ENCODE assay signal across 9 mouse cellular contexts in genomic region chr10:128212148-128212547, GRCm38 (mm10). TPM values are rescaled to one million over a fixed set of nuclear protein-coding genes. Genes with fewer than 3 reads are reported as not detected.
DNase-seq lines count a peak whose midpoint lies in the region; ATAC-seq and TF ChIP-seq lines count a peak whose summit lies in the region.
"Had no signal": no experiment of that assay in that cellular context is flagged by ENCODE, and none has a peak within 500 bp of the region (broad histone marks: within the 10 kb centered on the region; RNA-seq: fewer than 3 reads in every experiment).

No protein-coding gene starts in this region.

- no peak for TF ChIP-seq CTCF in lung, embryonic 14.5 days (IDR thresholded peaks at IDR 0.05; ENCODE audit: low read depth)
- TF ChIP-seq CTCF in embryonic fibroblast, embryonic 13.5 days (IDR thresholded peaks at IDR 0.05; ENCODE audit: borderline replicate concordance, insufficient read depth, low read length) = no peak

- H3K27ac ChIP-seq in lung, embryonic 14.5 days (ENCODE audit: low read depth) = no peak overlapping the region
- H3K27ac ChIP-seq in embryonic fibroblast, embryonic 13.5 days (ENCODE audit: insufficient read depth, low read length) = no peak overlapping the region
- H3K27ac ChIP-seq in limb, embryonic 11.5 days (replicated peaks; ENCODE audit: low read depth, low read length) = no peak overlapping the region
- peak overlapping the region; percentile 51 for H3K27ac ChIP-seq in neural tube, embryonic 15.5 days (replicated peaks)

- no peak for ATAC-seq in lung, embryonic 14.5 days (ENCODE audit: insufficient read depth)
- 0 out of 2 replicates have a peak, but pooled peaks have one; percentile 11 for ATAC-seq in limb, embryonic 11.5 days (ENCODE audit: insufficient number of reproducible peaks, low FRiP score, low TSS enrichment, low read depth)
- no peak for ATAC-seq in neural tube, embryonic 15.5 days (ENCODE audit: low FRiP score)

- WGBS in lung, embryonic 14.5 days = 51% methylated on average over 6 of the region's 6 CpGs
- WGBS in limb, embryonic 11.5 days = 50% methylated on average over 6 of the region's 6 CpGs
- 50% methylated on average over 6 of the region's 6 CpGs for WGBS in neural tube, embryonic 15.5 days

- DNase-seq in lung, embryonic 14.5 days = no peak
- no peak for DNase-seq in lung, adult 18-20 months
- no peak for DNase-seq in limb, embryonic 11.5 days (ENCODE audit: low spot score)
- no peak for DNase-seq in c-Kit-positive CD71-positive TER-119-positive erythroid progenitor cells, embryonic 14.5 days (ENCODE audit: low spot score)
- DNase-seq in adrenal gland, adult 18-20 months (ENCODE audit: low spot score in 2 of 2) = no peak
- no peak for DNase-seq in kidney, adult 9 months

- H3K4me2 ChIP-seq in lung, embryonic 14.5 days = peak overlapping the region; percentile 93
- peak overlapping the region; percentile 60; the same call in 1 of the 2 replicates for H3K4me2 ChIP-seq in limb, embryonic 11.5 days (ENCODE audit: low read depth, severe bottlenecking)
- H3K4me2 ChIP-seq in neural tube, embryonic 15.5 days = peak overlapping the region; percentile 87

- H3K27me3 ChIP-seq in lung, embryonic 14.5 days (ENCODE audit: insufficient read depth, low read length) = no peaks in the 10 kb centered on the region
- no peaks in the 10 kb centered on the region for H3K27me3 ChIP-seq in limb, embryonic 11.5 days (ENCODE audit: control insufficient read depth, insufficient read depth, low read length)
- H3K27me3 ChIP-seq in neural tube, embryonic 15.5 days (replicated peaks) = 0 out of 2 replicates have a peak, but pooled peaks cover 5% of the 10 kb centered on the region

- TF ChIP-seq POLR2A in embryonic fibroblast, embryonic 13.5 days (IDR thresholded peaks at IDR 0.05; ENCODE audit: low read depth, low read length) = no peak

- no peaks in the 10 kb centered on the region for H3K9me3 ChIP-seq in lung, embryonic 14.5 days (ENCODE audit: low read depth, low read length)
- H3K9me3 ChIP-seq in limb, embryonic 11.5 days (ENCODE audit: control insufficient read depth, low read length) = no peaks in the 10 kb centered on the region
- no peaks in the 10 kb centered on the region for H3K9me3 ChIP-seq in neural tube, embryonic 15.5 days (replicated peaks)

- H3K4me1 ChIP-seq in lung, embryonic 14.5 days (ENCODE audit: insufficient read depth) = 0 out of 2 replicates have a peak, but pooled peaks cover 3% of the 10 kb centered on the region
- 0 out of 2 replicates have a peak, but pooled peaks cover 4% of the 10 kb centered on the region for H3K4me1 ChIP-seq in embryonic fibroblast, embryonic 13.5 days (ENCODE audit: control insufficient read depth, insufficient read depth, low read length)
- peaks cover 5% of the 10 kb centered on the region; the same call in 1 of the 2 replicates for H3K4me1 ChIP-seq in limb, embryonic 11.5 days (ENCODE audit: control insufficient read depth, insufficient read depth, low read length)
- peaks cover 22% of the 10 kb centered on the region for H3K4me1 ChIP-seq in neural tube, embryonic 15.5 days

- H3K36me3 ChIP-seq in lung, embryonic 14.5 days (ENCODE audit: insufficient read depth) = no peaks in the 10 kb centered on the region
- H3K36me3 ChIP-seq in limb, embryonic 11.5 days (ENCODE audit: control insufficient read depth, insufficient read depth, low read length) = no peaks in the 10 kb centered on the region; the same call in 1 of the 2 replicates
- no peaks in the 10 kb centered on the region for H3K36me3 ChIP-seq in neural tube, embryonic 15.5 days

- peak overlapping the region; percentile 71 for H3K9ac ChIP-seq in lung, embryonic 14.5 days
- no peak overlapping the region for H3K9ac ChIP-seq in limb, embryonic 11.5 days (ENCODE audit: low read length)
- peak overlapping the region; percentile 11; the same call in 1 of the 2 replicates for H3K9ac ChIP-seq in neural tube, embryonic 15.5 days (replicated peaks)

- H3K4me3 ChIP-seq in lung, embryonic 14.5 days (ENCODE audit: low read depth, low read length) = peak overlapping the region; percentile 71
- H3K4me3 ChIP-seq in embryonic fibroblast, embryonic 13.5 days (ENCODE audit: insufficient read depth, low read length) = peak overlapping the region; percentile 38
- H3K4me3 ChIP-seq in limb, embryonic 11.5 days (ENCODE audit: low read depth, low read length) = peak overlapping the region; percentile 49
- H3K4me3 ChIP-seq in neural tube, embryonic 15.5 days (replicated peaks) = peak overlapping the region; percentile 60

RNA-seq across cellular contexts. Expression of gene Spryd4, which starts 0.5 kb away (rescaled TPM):
- 27.3 and 29.9 TPM in 2 replicates for polyA plus RNA-seq in lung, embryonic 14.5 days (2014; fragmentation: Nextera tagmentation; extraction: Ambion mirVana)
- 14.5 and 17.6 TPM in 2 replicates for polyA plus RNA-seq in embryonic fibroblast, embryonic 13.5 days (2011; ENCODE audit: insufficient read length, low read depth, missing spikeins)
- 32.5 and 33.1 TPM in 2 replicates for polyA plus RNA-seq in limb, embryonic 11.5 days (2014; fragmentation: Nextera tagmentation; extraction: Ambion mirVana)
- polyA plus RNA-seq in neural tube, embryonic 15.5 days (2015; fragmentation: Nextera tagmentation; extraction: Ambion mirVana) = 25.5 and 25.9 TPM in 2 replicates
- total RNA-seq in adrenal gland, adult 18-20 months (2021) = 10 to 100 TPM; 15.4 to 17.7 TPM

RNA-seq across cellular contexts. Expression of gene Mip, which starts 13.5 kb away (rescaled TPM):
- not detected in 2 replicates for polyA plus RNA-seq in lung, embryonic 14.5 days (2014; fragmentation: Nextera tagmentation; extraction: Ambion mirVana)
- not detected in 2 replicates for polyA plus RNA-seq in embryonic fibroblast, embryonic 13.5 days (2011; ENCODE audit: insufficient read length, low read depth, missing spikeins)
- 0.32 and 0.41 TPM in 2 replicates for polyA plus RNA-seq in limb, embryonic 11.5 days (2014; fragmentation: Nextera tagmentation; extraction: Ambion mirVana)
- polyA plus RNA-seq in neural tube, embryonic 15.5 days (2015; fragmentation: Nextera tagmentation; extraction: Ambion mirVana) = not detected in 2 replicates
- total RNA-seq in adrenal gland, adult 18-20 months (2021) = not detected
- polyA plus RNA-seq: activated CD4-positive, CD25-positive, alpha-beta regulatory T cell, adult 4 months had no signal

RNA-seq across cellular contexts. Expression of gene Gls2, which starts 17.9 kb away (rescaled TPM):
- polyA plus RNA-seq in lung, embryonic 14.5 days (2014; fragmentation: Nextera tagmentation; extraction: Ambion mirVana) = 1.8 and 2.3 TPM in 2 replicates
- polyA plus RNA-seq in embryonic fibroblast, embryonic 13.5 days (2011; ENCODE audit: insufficient read length, low read depth, missing spikeins) = 1.1 and 1.2 TPM in 2 replicates
- polyA plus RNA-seq in limb, embryonic 11.5 days (2014; fragmentation: Nextera tagmentation; extraction: Ambion mirVana) = 1.6 and 1.9 TPM in 2 replicates
- 2.4 and 2.8 TPM in 2 replicates for polyA plus RNA-seq in neural tube, embryonic 15.5 days (2015; fragmentation: Nextera tagmentation; extraction: Ambion mirVana)
- total RNA-seq in adrenal gland, adult 18-20 months (2021) = 1 to 10 TPM; 2.9 TPM

RNA-seq across cellular contexts. Expression of gene Timeless, which starts 19.7 kb away (rescaled TPM):
- 70.2 and 71.5 TPM in 2 replicates for polyA plus RNA-seq in lung, embryonic 14.5 days (2014; fragmentation: Nextera tagmentation; extraction: Ambion mirVana)
- 9.7 and 18.9 TPM in 2 replicates for polyA plus RNA-seq in embryonic fibroblast, embryonic 13.5 days (2011; ENCODE audit: insufficient read length, low read depth, missing spikeins)
- 92.9 and 95.6 TPM in 2 replicates for polyA plus RNA-seq in limb, embryonic 11.5 days (2014; fragmentation: Nextera tagmentation; extraction: Ambion mirVana)
- 20.0 and 25.1 TPM in 2 replicates for polyA plus RNA-seq in neural tube, embryonic 15.5 days (2015; fragmentation: Nextera tagmentation; extraction: Ambion mirVana)
- 1 to 10 TPM; 3.9 to 5.4 TPM for total RNA-seq in adrenal gland, adult 18-20 months (2021)

RNA-seq across cellular contexts. Expression of gene Rbms2, which starts 32.1 kb away (rescaled TPM):
- polyA plus RNA-seq in lung, embryonic 14.5 days (2014; fragmentation: Nextera tagmentation; extraction: Ambion mirVana) = 26.5 and 27.6 TPM in 2 replicates
- polyA plus RNA-seq in embryonic fibroblast, embryonic 13.5 days (2011; ENCODE audit: insufficient read length, low read depth, missing spikeins) = 167 and 198 TPM in 2 replicates
- polyA plus RNA-seq in limb, embryonic 11.5 days (2014; fragmentation: Nextera tagmentation; extraction: Ambion mirVana) = 25.2 and 29.8 TPM in 2 replicates
- polyA plus RNA-seq in neural tube, embryonic 15.5 days (2015; fragmentation: Nextera tagmentation; extraction: Ambion mirVana) = 6.5 and 12.7 TPM in 2 replicates
- total RNA-seq in adrenal gland, adult 18-20 months (2021) = 100 to 1,000 TPM in 1 of 2 experiments, 10 to 100 TPM in 1; 90.1 to 106 TPM
